Mouse (Mus musculus): Measurements from ENCODE around the gene Pnpo. TPM values are rescaled to one million over a fixed set of nuclear protein-coding genes. Genes with fewer than 3 reads are reported as not detected.

The Pnpo gene
- polyA plus RNA-seq, 1 experiment from 2014 or later: 26.0 TPM

DNA sequence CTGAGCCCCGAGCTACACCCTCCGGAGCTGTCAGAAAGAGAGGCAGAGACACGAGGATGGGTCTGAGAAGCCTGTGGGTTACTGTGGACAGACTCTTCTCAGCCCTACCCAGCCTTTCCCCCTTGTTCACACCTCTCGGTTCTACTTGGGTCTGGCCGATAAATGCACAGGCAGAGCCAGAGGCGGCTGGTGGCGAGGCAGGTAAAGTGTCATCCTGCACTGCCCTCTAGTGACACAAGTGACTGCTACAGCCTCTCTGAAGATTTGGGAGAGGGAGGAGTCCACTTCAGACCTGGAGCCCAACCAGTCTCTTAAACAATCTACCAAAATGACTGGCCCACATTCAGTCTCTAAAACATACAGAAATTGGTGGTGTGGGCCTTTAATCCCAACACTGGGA lies 33.8 kb downstream of the Pnpo start:
- Histone ChIP-seq H3K9ac (ENCODE audit: low read depth, low read length) (peak overlapping the region; percentile 24; the same call in 1 of the 2 replicates), H3K4me1 (replicated peaks; ENCODE audit: control insufficient read depth, insufficient read depth, low read length) (peaks cover 35% of the 10 kb centered on the region), H3K4me3 (ENCODE audit: low read depth, low read length) (no peak overlapping the region), H3K27ac (ENCODE audit: low read depth, low read length) (peak overlapping the region; percentile 52; the same call in 1 of the 2 replicates), H3K4me2 (replicated peaks; ENCODE audit: low read depth, low read length) (no peak overlapping the region), H3K9me3 (ENCODE audit: control insufficient read depth, low read length) (no peaks in the 10 kb centered on the region), H3K36me3 (ENCODE audit: control insufficient read depth, insufficient read depth, low read length) (0 out of 2 replicates have a peak, but pooled peaks cover 3% of the 10 kb centered on the region), H3K27me3 (ENCODE audit: control insufficient read depth, insufficient read depth, low read length) (no peaks in the 10 kb centered on the region)
- WGBS: 22% methylated on average over 7 of the region's 7 CpGs
- peak; percentile 90 for DNase-seq (ENCODE audit: low spot score)
- peak; percentile 51 for ATAC-seq (ENCODE audit: low FRiP score)

- ATAC-seq (ENCODE audit: low FRiP score) (no peak), DNase-seq (ENCODE audit: low spot score) (no peak)
- Histone ChIP-seq H3K27ac (ENCODE audit: low read depth, low read length) (peak overlapping the region; percentile 95), H3K9me3 (ENCODE audit: control insufficient read depth, low read length) (no peaks in the 10 kb centered on the region), H3K4me1 (replicated peaks; ENCODE audit: control insufficient read depth, insufficient read depth, low read length) (peaks cover 38% of the 10 kb centered on the region), H3K4me2 (replicated peaks; ENCODE audit: low read depth, low read length) (no peak overlapping the region), H3K27me3 (ENCODE audit: control insufficient read depth, insufficient read depth, low read length) (no peaks in the 10 kb centered on the region), H3K36me3 (ENCODE audit: control insufficient read depth, insufficient read depth, low read length) (0 out of 2 replicates have a peak, but pooled peaks cover 3% of the 10 kb centered on the region), H3K4me3 (ENCODE audit: low read depth, low read length) (no peak overlapping the region), H3K9ac (ENCODE audit: low read depth, low read length) (peak overlapping the region; percentile 16; the same call in 1 of the 2 replicates)
- 87% methylated on average over 12 of the region's 12 CpGs for WGBS
Measured at GRCm38 (mm10) chr11:96908594-96908993, 35.2 kb downstream of the Pnpo start.

- H3K27me3 ChIP-seq (ENCODE audit: control insufficient read depth, insufficient read depth, low read length): no peaks in the 10 kb centered on the region
- peak overlapping the region; percentile 3 for H3K9ac ChIP-seq (ENCODE audit: low read depth, low read length)
- H3K4me2 ChIP-seq (replicated peaks; ENCODE audit: low read depth, low read length): no peak overlapping the region
- 0 out of 2 replicates have a peak, but pooled peaks cover 3% of the 10 kb centered on the region for H3K36me3 ChIP-seq (ENCODE audit: control insufficient read depth, insufficient read depth, low read length)
- ATAC-seq (ENCODE audit: low FRiP score) (peak; percentile 61), DNase-seq (ENCODE audit: low spot score) (peak; percentile 72)
- peak overlapping the region; percentile 95 for H3K27ac ChIP-seq (ENCODE audit: low read depth, low read length)
- no peak overlapping the region for H3K4me3 ChIP-seq (ENCODE audit: low read depth, low read length)
- 16% methylated on average over 15 of the region's 15 CpGs for WGBS
- peaks cover 49% of the 10 kb centered on the region for H3K4me1 ChIP-seq (replicated peaks; ENCODE audit: control insufficient read depth, insufficient read depth, low read length)
- no peaks in the 10 kb centered on the region for H3K9me3 ChIP-seq (ENCODE audit: control insufficient read depth, low read length)
Measured at GRCm38 (mm10) chr11:96906431-96907161, 37.2 kb downstream of the Pnpo start.

DNA sequence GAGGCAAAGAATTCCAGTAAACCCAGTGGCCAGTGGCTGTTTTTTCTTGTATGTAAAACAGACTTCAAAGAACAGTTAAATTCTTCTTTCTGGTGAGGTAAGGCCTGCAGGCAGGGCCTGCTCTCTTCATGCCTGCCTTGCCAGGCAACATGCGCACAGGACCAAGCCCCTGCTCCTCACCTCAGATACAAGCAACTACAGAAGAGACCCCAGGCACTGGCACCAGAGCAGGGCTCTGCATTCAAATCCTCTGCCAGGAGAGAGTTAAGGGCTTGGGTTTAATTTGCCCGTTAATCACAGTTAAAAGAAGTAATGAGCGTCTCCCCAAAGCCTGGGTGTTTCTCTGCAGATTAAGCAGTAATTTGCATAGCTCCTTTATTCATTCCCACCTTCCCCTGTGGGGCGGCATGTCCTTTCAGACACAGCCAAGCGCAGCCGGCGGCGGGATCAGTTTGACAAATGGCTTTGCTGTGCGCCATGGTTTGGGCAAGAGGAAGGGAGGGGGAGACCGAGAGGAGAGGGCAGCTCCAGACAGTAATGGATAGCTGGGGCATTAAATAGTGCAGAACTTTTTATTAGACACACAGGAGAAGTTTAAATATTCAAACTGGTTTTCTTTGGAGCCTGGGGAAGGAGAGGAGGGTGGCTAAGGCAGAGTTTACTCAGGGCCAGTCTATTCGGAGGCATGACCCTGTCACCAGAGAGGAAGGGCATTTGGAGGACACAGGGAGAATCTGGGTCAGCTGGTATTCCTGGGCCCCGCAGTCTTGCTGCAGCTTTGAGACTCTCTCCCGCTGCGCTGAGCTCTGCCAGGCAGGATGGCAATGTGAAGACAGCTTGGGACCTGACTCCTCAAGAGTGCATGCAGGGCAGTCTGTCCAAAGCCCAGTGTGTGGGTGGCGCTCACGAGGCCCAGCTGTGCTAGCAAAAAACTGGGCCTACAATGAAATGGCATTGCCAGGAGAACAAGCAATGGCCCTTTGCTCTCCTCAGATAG lies 40.8 kb downstream of the Pnpo start:
- Histone ChIP-seq H3K4me1 (replicated peaks; ENCODE audit: control insufficient read depth, insufficient read depth, low read length) (peaks cover 67% of the 10 kb centered on the region), H3K9me3 (ENCODE audit: control insufficient read depth, low read length) (no peaks in the 10 kb centered on the region), H3K4me3 (ENCODE audit: low read depth, low read length) (no peak overlapping the region), H3K27ac (ENCODE audit: low read depth, low read length) (peak overlapping the region; percentile 97), H3K4me2 (replicated peaks; ENCODE audit: low read depth, low read length) (no peak overlapping the region), H3K36me3 (ENCODE audit: control insufficient read depth, insufficient read depth, low read length) (no peaks in the 10 kb centered on the region), H3K27me3 (ENCODE audit: control insufficient read depth, insufficient read depth, low read length) (no peaks in the 10 kb centered on the region), H3K9ac (ENCODE audit: low read depth, low read length) (peak overlapping the region; percentile 38; the same call in 1 of the 2 replicates)
- WGBS: 10% methylated on average over 16 of the region's 16 CpGs
- DNase-seq (ENCODE audit: low spot score): peak; percentile 82
- ATAC-seq (ENCODE audit: low FRiP score): peak; percentile 66

DNA sequence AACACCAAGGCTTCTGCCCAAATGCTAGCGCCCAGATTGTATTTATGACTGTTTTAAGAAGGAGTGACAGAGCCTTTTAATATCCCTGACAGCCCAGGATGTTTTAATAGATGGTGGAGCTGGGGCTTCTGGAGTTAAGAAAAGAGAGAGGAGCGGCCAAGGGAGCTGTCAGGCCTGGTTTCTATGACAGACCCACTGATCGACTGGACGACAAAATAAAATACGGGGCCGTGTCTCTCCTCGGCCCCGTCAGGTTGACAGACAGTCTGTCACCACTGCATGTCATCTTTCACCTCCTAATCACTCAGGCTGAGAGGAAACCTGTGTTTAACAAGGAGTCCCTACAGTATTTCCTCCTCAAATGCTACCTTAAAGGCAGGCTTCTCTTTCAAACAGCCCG lies 42.5 kb downstream of the Pnpo start:
- no peaks in the 10 kb centered on the region for H3K36me3 ChIP-seq (ENCODE audit: control insufficient read depth, insufficient read depth, low read length)
- peak overlapping the region; percentile 43 for H3K9ac ChIP-seq (ENCODE audit: low read depth, low read length)
- ATAC-seq (ENCODE audit: low FRiP score): no peak
- no peak overlapping the region for H3K4me3 ChIP-seq (ENCODE audit: low read depth, low read length)
- H3K27me3 ChIP-seq (ENCODE audit: control insufficient read depth, insufficient read depth, low read length): no peaks in the 10 kb centered on the region
- no peaks in the 10 kb centered on the region for H3K9me3 ChIP-seq (ENCODE audit: control insufficient read depth, low read length)
- peak overlapping the region; percentile 97 for H3K27ac ChIP-seq (ENCODE audit: low read depth, low read length)
- H3K4me1 ChIP-seq (replicated peaks; ENCODE audit: control insufficient read depth, insufficient read depth, low read length): peaks cover 59% of the 10 kb centered on the region
- no peak overlapping the region for H3K4me2 ChIP-seq (replicated peaks; ENCODE audit: low read depth, low read length)
- 29% methylated on average over 9 of the region's 9 CpGs for WGBS
- peak; percentile 39 for DNase-seq (ENCODE audit: low spot score)

DNA sequence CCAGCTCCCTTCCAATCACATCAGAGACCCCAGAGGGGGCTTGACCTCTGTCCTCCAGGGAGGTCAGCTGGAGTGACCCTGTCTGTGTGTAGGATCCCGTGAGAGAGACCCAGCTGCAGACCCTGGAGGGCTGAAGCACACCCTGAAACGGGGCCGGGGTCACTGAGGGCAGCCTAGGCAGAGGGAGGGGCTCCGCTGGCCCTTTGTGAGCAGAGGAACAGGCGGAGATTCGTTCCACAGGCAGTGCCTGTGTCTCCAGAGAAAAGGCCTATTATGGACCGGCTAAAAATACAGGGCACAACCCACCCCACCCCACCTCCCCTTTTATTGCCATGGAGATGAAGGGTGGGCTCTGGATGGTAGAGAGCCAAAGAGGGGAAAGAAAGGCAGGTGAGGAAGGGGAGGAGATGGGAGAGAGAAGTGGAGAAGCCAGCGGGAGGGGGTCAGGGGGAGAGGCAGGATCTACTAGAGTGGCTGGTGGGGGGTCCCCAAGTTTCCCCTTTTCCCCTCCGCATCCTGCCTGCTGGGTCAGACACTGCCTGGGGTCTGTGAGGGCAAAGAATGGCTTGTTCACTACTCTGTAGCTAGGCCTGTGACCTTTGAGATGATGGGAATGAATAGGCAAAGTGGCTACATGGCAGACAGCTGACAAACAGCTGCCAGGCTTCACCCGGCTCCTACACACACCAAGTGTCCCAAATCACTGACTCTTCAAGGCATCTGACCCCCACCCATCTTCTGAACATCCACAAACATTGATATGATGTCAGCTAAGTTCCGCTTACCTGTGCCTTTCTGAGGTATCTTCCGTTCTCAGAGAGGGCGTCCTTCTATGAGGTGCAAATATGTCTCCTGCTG lies 44.1 kb downstream of the Pnpo start:
- no peaks in the 10 kb centered on the region for H3K27me3 ChIP-seq (ENCODE audit: control insufficient read depth, insufficient read depth, low read length)
- 0 out of 2 replicates have a peak overlapping the region, but pooled peaks have one; percentile 17 for H3K4me2 ChIP-seq (replicated peaks; ENCODE audit: low read depth, low read length)
- 15% methylated on average over 13 of the region's 13 CpGs for WGBS
- H3K9me3 ChIP-seq (ENCODE audit: control insufficient read depth, low read length): no peaks in the 10 kb centered on the region
- H3K27ac ChIP-seq (ENCODE audit: low read depth, low read length): peak overlapping the region; percentile 97
- peak overlapping the region; percentile 45; the same call in 1 of the 2 replicates for H3K9ac ChIP-seq (ENCODE audit: low read depth, low read length)
- no peaks in the 10 kb centered on the region for H3K36me3 ChIP-seq (ENCODE audit: control insufficient read depth, insufficient read depth, low read length)
- H3K4me3 ChIP-seq (ENCODE audit: low read depth, low read length): no peak overlapping the region
- DNase-seq (ENCODE audit: low spot score): peak; percentile 89
- H3K4me1 ChIP-seq (replicated peaks; ENCODE audit: control insufficient read depth, insufficient read depth, low read length): peaks cover 47% of the 10 kb centered on the region
- peak; percentile 88 for ATAC-seq (ENCODE audit: low FRiP score)

- Histone ChIP-seq H3K9ac (ENCODE audit: low read depth, low read length) (no peak overlapping the region), H3K27me3 (ENCODE audit: control insufficient read depth, insufficient read depth, low read length) (no peaks in the 10 kb centered on the region), H3K36me3 (ENCODE audit: control insufficient read depth, insufficient read depth, low read length) (no peaks in the 10 kb centered on the region), H3K4me3 (ENCODE audit: low read depth, low read length) (no peak overlapping the region), H3K9me3 (ENCODE audit: control insufficient read depth, low read length) (no peaks in the 10 kb centered on the region), H3K4me1 (replicated peaks; ENCODE audit: control insufficient read depth, insufficient read depth, low read length) (peaks cover 42% of the 10 kb centered on the region), H3K27ac (ENCODE audit: low read depth, low read length) (peak overlapping the region; percentile 88; the same call in 1 of the 2 replicates), H3K4me2 (replicated peaks; ENCODE audit: low read depth, low read length) (no peak overlapping the region)
- ATAC-seq (ENCODE audit: low FRiP score): no peak
- 90% methylated on average over 4 of the region's 4 CpGs for WGBS
- DNase-seq (ENCODE audit: low spot score): no peak
Measured at GRCm38 (mm10) chr11:96895886-96896285, 47.9 kb downstream of the Pnpo start.

All from hindbrain, embryonic 11.5 days (tissue).